Mouse (Mus musculus): ENCODE data around the gene Mgat4d. TPM values are rescaled to one million over a fixed set of nuclear protein-coding genes. Genes with fewer than 3 reads are reported as not detected.
"Not testable (repeated sequence)": the region's sequence is repeated elsewhere in the genome, so short reads cannot be mapped to it uniquely, and the experiment has no call there.

The Mgat4d gene
- total RNA-seq (2021) = not detected
- long read RNA-seq, experiment 1 = 0 reads
- long read RNA-seq, experiment 2 = 0 reads

- no peak for DNase-seq
These were observed at the start of gene Mgat4d for GRCm38 (mm10) chr8:83348263-83348662. Gene Mgat4d (plus strand): TSS chr8:83348471.

GRCm38 (mm10) chr8:83300135-83300534, 48.1 kb upstream of the Mgat4d start:
- no peak for DNase-seq

- DNase-seq = no peak
These were observed 43.3 kb upstream of the Mgat4d start for GRCm38 (mm10) chr8:83304946-83305345.

- no peak for DNase-seq
These were observed 38.4 kb upstream of the Mgat4d start for GRCm38 (mm10) chr8:83309836-83310235.

GRCm38 (mm10) chr8:83315084-83315483, 33.2 kb upstream of the Mgat4d start:
- not testable (repeated sequence) for DNase-seq

- DNase-seq = no peak
These were observed 32.6 kb upstream of the Mgat4d start for GRCm38 (mm10) chr8:83315691-83316090.

DNA sequence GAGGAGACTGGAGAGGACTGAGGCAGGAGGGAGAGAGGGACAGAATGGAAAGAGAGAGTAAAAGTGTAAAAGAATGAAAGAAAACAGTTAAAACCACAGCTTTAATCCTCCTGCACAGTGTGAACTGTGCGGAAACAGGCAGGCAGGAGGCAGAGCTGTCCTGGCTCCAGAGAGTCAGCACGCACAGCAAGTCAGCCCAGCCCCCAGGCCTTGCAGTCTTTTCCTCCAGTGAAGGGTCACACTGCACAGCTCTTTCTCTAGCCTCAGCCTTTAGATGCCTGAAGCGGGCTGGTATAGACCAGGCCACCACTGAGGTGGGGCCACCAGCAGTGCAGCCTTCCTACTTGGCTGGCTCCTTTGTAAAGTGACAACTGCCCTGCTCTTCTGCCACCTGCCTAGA, 27.7 kb upstream of the Mgat4d start:
- DNase-seq = no peak

GRCm38 (mm10) chr8:83322374-83322773, 25.9 kb upstream of the Mgat4d start:
- no peak for DNase-seq

GRCm38 (mm10) chr8:83323056-83323455, 25.2 kb upstream of the Mgat4d start:
- no peak for DNase-seq

- DNase-seq = no peak
These were observed 20.4 kb upstream of the Mgat4d start for GRCm38 (mm10) chr8:83327889-83328288.

- DNase-seq = no peak
These were observed 16.7 kb upstream of the Mgat4d start for GRCm38 (mm10) chr8:83331567-83331898.

- DNase-seq = peak; percentile 97
These were observed 16.2 kb upstream of the Mgat4d start, which contains the start of gene Elmod2 for GRCm38 (mm10) chr8:83331899-83332697. Gene Elmod2 (minus strand): TSS chr8:83332486.

- DNase-seq = no peak
These were observed 15.4 kb upstream of the Mgat4d start for GRCm38 (mm10) chr8:83332864-83333263.

DNA sequence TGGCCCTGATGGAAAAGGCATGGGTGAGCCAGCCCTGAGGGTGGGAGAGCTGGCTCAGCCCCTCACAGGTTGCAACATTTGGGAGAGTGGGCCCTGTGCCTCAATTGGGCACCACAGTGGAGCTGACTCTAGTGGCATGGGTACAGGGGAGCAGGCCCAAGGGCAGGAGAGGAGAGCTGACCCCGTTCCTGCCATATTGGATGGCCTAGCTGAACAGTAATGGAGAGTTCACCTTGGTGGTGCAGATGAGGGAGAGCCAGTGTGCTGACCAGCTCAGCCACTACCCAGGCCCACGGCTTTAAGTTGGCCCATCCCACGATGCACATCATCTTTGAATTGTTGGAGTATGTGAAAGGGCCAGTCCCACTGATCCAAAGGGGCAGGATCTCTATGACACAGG, 6.2 kb upstream of the Mgat4d start:
- no peak for DNase-seq

DNA sequence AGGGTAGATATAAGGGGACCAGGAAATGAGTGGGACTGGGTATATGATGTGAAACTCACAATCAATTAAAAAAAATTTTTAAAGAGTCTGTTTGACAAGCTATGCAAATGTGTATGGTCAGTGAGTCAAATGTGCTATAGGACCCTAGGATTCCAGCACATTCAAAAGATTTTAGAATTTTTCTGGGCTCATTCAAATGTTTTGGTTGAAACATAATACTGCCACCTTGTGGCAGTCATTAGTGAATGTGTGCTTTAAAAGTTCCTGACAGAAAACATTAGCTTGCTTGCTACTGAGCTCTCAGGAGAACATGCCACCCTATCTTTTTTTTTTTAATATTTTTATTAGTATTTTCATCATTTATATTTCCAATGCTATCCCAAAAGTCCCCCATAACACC, 5.6 kb upstream of the Mgat4d start:
- no peak for DNase-seq

DNA sequence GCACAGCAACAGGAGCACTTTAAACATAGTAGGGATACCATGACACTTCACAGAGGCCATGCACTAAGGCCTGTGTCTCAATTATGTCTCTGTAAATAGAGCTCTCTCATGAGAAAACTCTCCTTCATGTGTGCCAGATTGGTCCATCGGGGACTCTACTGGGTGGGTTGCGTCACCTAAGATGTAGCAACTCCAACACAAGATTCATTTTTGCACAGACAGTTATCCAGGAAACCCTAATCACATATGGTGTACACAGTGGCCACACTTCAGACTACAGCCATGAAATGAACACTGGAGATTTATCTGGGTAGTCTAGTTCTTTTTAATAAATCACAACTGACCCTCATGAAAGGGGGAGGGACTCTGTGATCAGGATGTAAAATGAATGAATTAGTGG, 3.0 kb downstream of the Mgat4d start:
- no peak for DNase-seq

DNA sequence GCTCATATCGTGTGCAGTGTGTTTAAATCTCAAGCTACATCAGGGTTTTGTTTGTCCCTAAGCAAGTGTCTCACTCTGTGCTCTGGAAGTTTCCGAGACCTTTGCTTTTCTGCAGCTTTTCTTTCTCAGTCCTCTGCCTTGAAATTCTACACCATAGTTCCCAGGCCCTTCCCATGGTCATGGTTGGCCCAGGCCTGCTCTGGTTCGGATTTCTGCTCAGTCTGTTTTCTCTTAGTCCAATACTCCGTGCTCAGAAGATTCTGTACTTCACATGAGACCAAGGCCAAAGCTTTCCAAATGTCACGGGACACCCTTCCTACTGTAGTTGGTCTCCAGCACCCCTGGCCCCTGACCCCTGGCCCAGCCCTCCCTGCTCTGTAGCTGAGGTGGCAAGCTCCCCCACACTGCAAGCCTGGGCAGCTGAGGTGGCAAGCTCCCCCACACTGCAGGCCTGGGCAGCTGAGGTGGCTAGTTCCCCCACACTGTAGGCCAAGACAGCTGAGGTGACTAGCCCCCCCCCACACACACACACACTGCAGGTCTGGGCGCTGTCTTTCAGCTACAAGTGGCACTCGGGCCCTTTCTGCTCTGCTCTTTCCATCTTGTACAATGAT, 15.0 kb downstream of the Mgat4d start:
- DNase-seq = peak; percentile 31

DNA sequence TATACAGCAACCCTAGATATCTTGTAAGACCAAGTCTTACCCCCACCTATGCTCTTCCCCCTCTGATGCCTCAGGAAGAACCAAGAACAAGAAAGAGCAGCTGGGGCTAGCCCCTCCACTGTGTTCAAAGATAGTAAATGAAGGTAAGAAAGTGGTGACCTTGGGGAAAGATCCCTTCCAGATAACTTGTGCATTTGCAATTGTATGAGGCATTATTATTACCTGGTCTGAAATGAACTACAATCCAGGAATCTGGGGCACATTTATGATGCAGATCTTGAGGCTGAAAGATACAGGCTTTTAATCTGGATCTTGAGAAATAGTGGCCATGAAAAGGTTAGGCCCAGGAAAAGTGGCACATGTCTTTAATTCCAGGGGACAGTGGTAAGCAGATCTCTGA, 29.0 kb downstream of the Mgat4d start:
- DNase-seq = no peak

DNA sequence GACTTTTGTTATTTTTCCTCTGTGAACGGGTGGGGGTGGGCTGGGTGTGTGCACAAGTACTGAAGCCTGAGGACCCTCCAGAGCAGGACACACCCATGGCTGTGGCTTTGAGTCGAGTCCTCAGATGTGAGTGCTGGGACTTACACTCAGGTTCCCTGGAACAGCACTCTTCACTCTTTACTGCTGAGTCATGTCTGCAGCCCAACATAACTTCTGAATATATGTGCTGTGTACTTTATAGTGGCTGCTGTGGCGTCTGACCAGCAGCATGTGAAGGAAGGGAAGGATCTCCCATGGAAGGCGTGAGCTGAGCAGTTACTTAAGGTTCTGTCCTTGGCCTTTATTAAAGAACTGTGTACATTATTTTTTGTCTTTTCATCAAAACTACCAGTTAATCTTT, 31.9 kb downstream of the Mgat4d start:
- DNase-seq = no peak

DNA sequence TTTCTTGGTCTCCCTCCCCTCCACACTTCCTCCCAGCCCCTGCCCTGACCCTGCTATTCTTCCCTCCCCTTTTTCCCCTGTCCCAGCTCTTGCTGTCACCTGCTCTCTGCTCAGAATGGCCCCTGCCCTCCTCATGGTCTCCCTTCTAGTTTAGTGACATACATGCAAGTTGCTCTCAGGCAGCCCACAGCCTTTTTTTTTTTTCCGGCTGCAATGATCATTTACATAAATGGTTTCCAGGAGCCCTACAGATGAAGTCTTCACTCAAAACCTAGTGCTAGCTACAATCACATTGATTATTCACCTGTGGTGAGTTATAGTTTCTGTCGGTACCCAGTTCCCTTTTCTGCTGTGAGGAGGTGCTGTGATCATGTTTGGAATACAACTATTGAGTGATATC, 32.7 kb downstream of the Mgat4d start:
- DNase-seq = no peak

- no peak for DNase-seq
These were observed 34.6 kb downstream of the Mgat4d start for GRCm38 (mm10) chr8:83382850-83383249.

GRCm38 (mm10) chr8:83389316-83390005, 41.2 kb downstream of the Mgat4d start, which contains the start of gene Clgn:
Gene Clgn (plus strand): TSS chr8:83389867.
- no peak for DNase-seq

DNA sequence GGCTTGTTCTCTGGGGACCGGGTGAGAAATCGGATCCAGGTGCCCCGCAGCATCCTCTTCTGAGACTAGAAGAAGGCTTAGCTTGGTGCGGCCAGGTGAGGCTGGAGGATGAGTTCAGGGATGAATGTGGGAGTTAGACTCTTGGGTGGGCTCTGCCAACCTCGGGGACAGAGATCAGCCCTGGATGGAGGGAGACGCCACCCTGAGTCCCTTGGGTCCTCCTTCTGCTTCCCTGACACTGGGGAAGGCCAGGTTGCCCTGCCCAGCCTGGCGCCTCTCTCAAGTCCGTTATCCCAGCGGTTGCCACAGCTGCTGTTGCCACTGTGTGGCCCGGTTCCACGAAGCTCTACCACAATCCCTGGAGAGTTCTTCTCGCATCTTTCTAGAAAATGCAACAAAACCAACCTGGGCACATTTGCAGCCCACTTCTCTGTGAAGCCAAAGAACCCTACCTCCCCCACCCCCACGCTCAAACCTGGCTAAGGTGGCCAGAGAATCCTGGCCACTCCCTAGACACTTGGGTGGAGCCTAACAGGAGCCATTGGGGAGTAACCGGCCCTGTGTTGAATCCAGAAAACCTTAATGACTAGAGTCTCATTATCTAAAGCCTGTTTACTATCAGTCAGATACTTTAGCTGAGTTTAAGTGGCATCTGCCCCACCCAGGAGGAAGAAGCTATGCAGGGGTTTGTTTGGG, 41.9 kb downstream of the Mgat4d start:
- DNase-seq = no peak
